Mouse (Mus musculus): ENCODE measurements around the gene Syngr2. TPM values are rescaled to one million over a fixed set of nuclear protein-coding genes. Genes with fewer than 3 reads are reported as not detected.

Gene Syngr2
- 194 TPM for polyA plus RNA-seq (2017; shearing (Covaris generic))

GRCm38 (mm10) chr11:117809407-117810311 is at the start of gene Syngr2, which contains the start of gene Gm20708:
Syngr2 (plus strand) TSS chr11:117809668.
Gm20708 (plus strand) TSS chr11:117809668.

GRCm38 (mm10) chr11:117781993-117782704 is 27.3 kb upstream of the Syngr2 start, which contains the start of the genes Tmc8 and Tmc6:
Tmc8 (plus strand) TSS chr11:117782076.
Tmc6 (minus strand) TSS chr11:117782198.

GRCm38 (mm10) chr11:117797511-117798159 is 11.8 kb upstream of the Syngr2 start, which contains the start of gene 6030468B19Rik:
6030468B19Rik (plus strand) TSS chr11:117797660.

GRCm38 (mm10) chr11:117825333-117826101 is 16.0 kb downstream of the Syngr2 start, which contains the start of the genes Afmid and Tk1:
Afmid (plus strand) TSS chr11:117825924.
Tk1 (minus strand) TSS chr11:117826092.

GRCm38 (mm10) chr11:117848985-117849671 is 39.7 kb downstream of the Syngr2 start, which contains the start of gene Birc5:
Birc5 (plus strand) TSS chr11:117849251.

GRCm38 (mm10) chr11:117860601-117861000 is 51.1 kb downstream of the Syngr2 start, which contains the start of gene Tmem235:
Tmem235 (plus strand) TSS chr11:117860752.

Other genes with a start within 250 kb of the Syngr2 start
- gene Tnrc6c, start 155.4 kb upstream of the Syngr2 start, polyA plus RNA-seq (2017; shearing (Covaris generic)) = 8.4 TPM
- 144 TPM for gene Tmc8, start 27.6 kb upstream of the Syngr2 start, polyA plus RNA-seq (2017; shearing (Covaris generic))
- 164 TPM for gene Tmc6, start 27.5 kb upstream of the Syngr2 start, polyA plus RNA-seq (2017; shearing (Covaris generic))
- not detected for gene 6030468B19Rik, start 12.0 kb upstream of the Syngr2 start, polyA plus RNA-seq (2017; shearing (Covaris generic))
- 4.7 TPM for gene Gm20708, start within 50 bp of the Syngr2 start, polyA plus RNA-seq (2017; shearing (Covaris generic))
- 25.4 TPM for gene Afmid, start 16.3 kb downstream of the Syngr2 start, polyA plus RNA-seq (2017; shearing (Covaris generic))
- 37.5 TPM for gene Tk1, start 16.4 kb downstream of the Syngr2 start, polyA plus RNA-seq (2017; shearing (Covaris generic))
- gene Birc5, start 39.6 kb downstream of the Syngr2 start, polyA plus RNA-seq (2017; shearing (Covaris generic)) = 26.0 TPM
- gene Tmem235, start 51.1 kb downstream of the Syngr2 start, polyA plus RNA-seq (2017; shearing (Covaris generic)) = not detected
- 20.2 TPM for gene Tha1, start 63.8 kb downstream of the Syngr2 start, polyA plus RNA-seq (2017; shearing (Covaris generic))
- gene Socs3, start 160.4 kb downstream of the Syngr2 start, polyA plus RNA-seq (2017; shearing (Covaris generic)) = 60.7 TPM
- 36.6 TPM for gene Pgs1, start 176.6 kb downstream of the Syngr2 start, polyA plus RNA-seq (2017; shearing (Covaris generic))